Comparison of ENCODE assay signal across 11 mouse cellular contexts in the genomic region with DNA sequence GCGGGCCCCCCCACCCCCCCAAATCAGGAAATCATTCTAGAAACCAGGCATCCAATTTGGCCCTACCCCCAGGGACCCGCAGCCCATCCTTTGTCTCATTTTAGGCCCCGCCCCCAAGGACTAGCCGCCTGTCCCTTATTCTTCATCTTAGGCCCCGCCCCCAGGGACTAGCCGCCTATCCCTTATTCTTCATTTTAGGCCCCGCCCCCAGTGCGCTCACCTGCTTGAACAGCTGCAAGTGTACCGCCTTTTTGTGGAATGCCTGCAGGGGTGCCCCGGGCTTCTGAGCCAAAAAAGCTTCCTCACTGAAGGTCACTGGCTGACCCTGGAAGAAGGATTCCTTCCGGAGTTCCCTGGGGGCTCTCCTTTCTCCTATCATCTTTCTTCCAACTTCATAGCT. TPM values are rescaled to one million over a fixed set of nuclear protein-coding genes. Genes with fewer than 3 reads are reported as not detected.
DNase-seq lines count a peak whose midpoint lies in the region; ATAC-seq and TF ChIP-seq lines count a peak whose summit lies in the region.
"Had no signal": no experiment of that assay in that cellular context is flagged by ENCODE, and none has a peak within 500 bp of the region (broad histone marks: within the 10 kb centered on the region; RNA-seq: fewer than 3 reads in every experiment).

No protein-coding gene starts in this region.

- no peak for DNase-seq in heart, adult 8-10 months (ENCODE audit: low spot score)
- DNase-seq in lung, adult 2 months: peak; percentile 33
- no peak for DNase-seq in right cerebral cortex, postnatal 25 days
- DNase-seq in urinary bladder, adult 2 months (ENCODE audit: low spot score): no peak

- no peak overlapping the region for H3K27ac ChIP-seq in heart, embryonic 12.5 days (ENCODE audit: poor library complexity, severe bottlenecking)
- H3K27ac ChIP-seq in intestine, embryonic 15.5 days: no peak overlapping the region
- no peak overlapping the region for H3K27ac ChIP-seq in stomach, embryonic 14.5 days (ENCODE audit: low read length)

- no peak for TF ChIP-seq POLR2A in lung, adult 2 months (IDR thresholded peaks at IDR 0.05; ENCODE audit: borderline replicate concordance, extremely low read depth, low read depth, low read length)

- peaks cover 67% of the 10 kb centered on the region for H3K27me3 ChIP-seq in heart, embryonic 12.5 days (replicated peaks)
- no peaks in the 10 kb centered on the region for H3K27me3 ChIP-seq in intestine, embryonic 15.5 days (replicated peaks)
- H3K27me3 ChIP-seq in stomach, embryonic 14.5 days (ENCODE audit: control insufficient read depth, insufficient read depth, low read length): no peaks in the 10 kb centered on the region

- H3K4me2 ChIP-seq in heart, embryonic 12.5 days: 0 out of 2 replicates have a peak overlapping the region, but pooled peaks have one; percentile 8
- peak overlapping the region; percentile 39 for H3K4me2 ChIP-seq in intestine, embryonic 15.5 days (replicated peaks)
- H3K4me2 ChIP-seq in stomach, embryonic 14.5 days (replicated peaks; ENCODE audit: low read depth, low read length): peak overlapping the region; percentile 38

- TF ChIP-seq CTCF in lung, adult 2 months (IDR thresholded peaks at IDR 0.05; ENCODE audit: insufficient read depth, low read length): no peak

- ATAC-seq in heart, embryonic 12.5 days (ENCODE audit: insufficient number of reproducible peaks, low FRiP score): 0 out of 2 replicates have a peak, but pooled peaks have one; percentile 37
- ATAC-seq in intestine, embryonic 15.5 days: peak; percentile 86
- peak; percentile 75 for ATAC-seq in stomach, embryonic 14.5 days (ENCODE audit: insufficient number of reproducible peaks, insufficient read depth, low FRiP score, low read depth)
- ATAC-seq in cerebellum, adult (ENCODE audit: insufficient number of reproducible peaks, low FRiP score, low TSS enrichment): no peak

- H3K36me3 ChIP-seq in heart, embryonic 12.5 days: no peaks in the 10 kb centered on the region
- H3K36me3 ChIP-seq in intestine, embryonic 15.5 days: no peaks in the 10 kb centered on the region
- no peaks in the 10 kb centered on the region for H3K36me3 ChIP-seq in stomach, embryonic 14.5 days (ENCODE audit: control insufficient read depth, insufficient read depth, low read length)

- H3K4me3 ChIP-seq in heart, embryonic 12.5 days: no peak overlapping the region
- no peak overlapping the region for H3K4me3 ChIP-seq in intestine, embryonic 15.5 days (replicated peaks)
- H3K4me3 ChIP-seq in lung, adult 2 months (replicated peaks; ENCODE audit: extremely low read depth, low read depth, low read length): no peak overlapping the region
- peak overlapping the region; percentile 17 for H3K4me3 ChIP-seq in stomach, embryonic 14.5 days (ENCODE audit: low read depth, low read length)
- H3K4me3 ChIP-seq: erythroblast, embryonic 14.5 days had no signal

- H3K9me3 ChIP-seq in heart, embryonic 12.5 days (replicated peaks): no peaks in the 10 kb centered on the region
- H3K9me3 ChIP-seq in intestine, embryonic 15.5 days: no peaks in the 10 kb centered on the region
- H3K9me3 ChIP-seq in stomach, embryonic 14.5 days (ENCODE audit: control insufficient read depth, low read depth, low read length): no peaks in the 10 kb centered on the region

- H3K9ac ChIP-seq in heart, embryonic 12.5 days: no peak overlapping the region
- H3K9ac ChIP-seq in intestine, embryonic 15.5 days: no peak overlapping the region
- H3K9ac ChIP-seq in stomach, embryonic 14.5 days (replicated peaks; ENCODE audit: low read depth, low read length): no peak overlapping the region

- H3K4me1 ChIP-seq in heart, embryonic 12.5 days (replicated peaks): no peaks in the 10 kb centered on the region
- peaks cover 7% of the 10 kb centered on the region; the same call in 1 of the 2 replicates for H3K4me1 ChIP-seq in intestine, embryonic 15.5 days (replicated peaks)
- no peaks in the 10 kb centered on the region for H3K4me1 ChIP-seq in lung, adult 2 months (ENCODE audit: control insufficient read depth, insufficient read depth, low read length)
- 0 out of 2 replicates have a peak, but pooled peaks cover 2% of the 10 kb centered on the region for H3K4me1 ChIP-seq in stomach, embryonic 14.5 days (ENCODE audit: control insufficient read depth, insufficient read depth, low read length)

- 3% methylated on average over 11 of the region's 11 CpGs for WGBS in heart, embryonic 12.5 days
- WGBS in intestine, embryonic 15.5 days: 5% methylated on average over 11 of the region's 11 CpGs
- 18% methylated on average over 11 of the region's 11 CpGs for WGBS in lung, adult 2 months
- 5% methylated on average over 11 of the region's 11 CpGs for WGBS in stomach, embryonic 14.5 days

RNA-seq across cellular contexts. Expression of a gene that starts 7.6 kb away (rescaled TPM):
- polyA plus RNA-seq in heart, embryonic 12.5 days (2016; fragmentation: Nextera tagmentation; extraction: Ambion mirVana): 0.66 and 1.4 TPM in 2 replicates
- 1 to 10 TPM in 2 of 4 experiments, under 1 TPM in 2; 0.90 to 1.6 (median 1.2) TPM for total RNA-seq in heart, adult 8-10 months (2022)
- polyA plus RNA-seq in intestine, embryonic 15.5 days (2015; fragmentation: Nextera tagmentation; extraction: Ambion mirVana): 6.5 and 6.7 TPM in 2 replicates
- polyA plus RNA-seq in lung, adult 2 months (2012; rRNA removed): 12.1 and 18.1 TPM in 2 replicates
- polyA plus RNA-seq in stomach, embryonic 14.5 days (2014; fragmentation: Nextera tagmentation; extraction: Ambion mirVana): 5.0 and 5.3 TPM in 2 replicates
- 5.1 and 6.1 TPM in 2 replicates for polyA plus RNA-seq in urinary bladder, adult 2 months (2012; rRNA removed)
- polyA plus RNA-seq: C2C12 had no signal

RNA-seq across cellular contexts. Expression of a gene that starts 11.0 kb away (rescaled TPM):
- 15.5 and 17.2 TPM in 2 replicates for polyA plus RNA-seq in heart, embryonic 12.5 days (2016; fragmentation: Nextera tagmentation; extraction: Ambion mirVana)
- total RNA-seq in heart, adult 8-10 months (2022): 10 to 100 TPM; 64.7 to 74.7 (median 70.4) TPM
- 7.8 and 8.8 TPM in 2 replicates for polyA plus RNA-seq in intestine, embryonic 15.5 days (2015; fragmentation: Nextera tagmentation; extraction: Ambion mirVana)
- polyA plus RNA-seq in lung, adult 2 months (2012; rRNA removed): 44.0 and 51.8 TPM in 2 replicates
- 11.5 and 12.7 TPM in 2 replicates for polyA plus RNA-seq in stomach, embryonic 14.5 days (2014; fragmentation: Nextera tagmentation; extraction: Ambion mirVana)
- 34.2 and 71.3 TPM in 2 replicates for polyA plus RNA-seq in urinary bladder, adult 2 months (2012; rRNA removed)

RNA-seq across cellular contexts. Expression of a gene that starts 11.8 kb away (rescaled TPM):
- polyA plus RNA-seq in heart, embryonic 12.5 days (2016; fragmentation: Nextera tagmentation; extraction: Ambion mirVana): 0.27 and 0.94 TPM in 2 replicates
- under 1 TPM in 2 of 4 experiments, not detected in 2; 0.23 to 0.72 TPM for total RNA-seq in heart, adult 8-10 months (2022)
- 90.2 and 91.6 TPM in 2 replicates for polyA plus RNA-seq in intestine, embryonic 15.5 days (2015; fragmentation: Nextera tagmentation; extraction: Ambion mirVana)
- 75.5 and 89.4 TPM in 2 replicates for polyA plus RNA-seq in lung, adult 2 months (2012; rRNA removed)
- 43.8 and 44.2 TPM in 2 replicates for polyA plus RNA-seq in stomach, embryonic 14.5 days (2014; fragmentation: Nextera tagmentation; extraction: Ambion mirVana)
- polyA plus RNA-seq in urinary bladder, adult 2 months (2012; rRNA removed): 22.8 and 32.2 TPM in 2 replicates
- polyA plus RNA-seq: C2C12 had no signal

RNA-seq across cellular contexts. Expression of a gene that starts 16.9 kb away (rescaled TPM):
- polyA plus RNA-seq in heart, embryonic 12.5 days (2016; fragmentation: Nextera tagmentation; extraction: Ambion mirVana): 9.4 and 11.3 TPM in 2 replicates
- 1 to 10 TPM; 1.1 to 1.7 (median 1.4) TPM for total RNA-seq in heart, adult 8-10 months (2022)
- polyA plus RNA-seq in intestine, embryonic 15.5 days (2015; fragmentation: Nextera tagmentation; extraction: Ambion mirVana): 24.2 and 27.1 TPM in 2 replicates
- polyA plus RNA-seq in lung, adult 2 months (2012; rRNA removed): 34.2 and 37.7 TPM in 2 replicates
- 33.9 and 34.9 TPM in 2 replicates for polyA plus RNA-seq in stomach, embryonic 14.5 days (2014; fragmentation: Nextera tagmentation; extraction: Ambion mirVana)
- polyA plus RNA-seq in urinary bladder, adult 2 months (2012; rRNA removed): 3.8 and 5.9 TPM in 2 replicates
- polyA plus RNA-seq: erythroblast, embryonic 14.5 days had no signal

RNA-seq across cellular contexts. Expression of a gene that starts 29.2 kb away (rescaled TPM):
- polyA plus RNA-seq in heart, embryonic 12.5 days (2016; fragmentation: Nextera tagmentation; extraction: Ambion mirVana): not detected in 2 replicates
- total RNA-seq in heart, adult 8-10 months (2022): not detected
- polyA plus RNA-seq in intestine, embryonic 15.5 days (2015; fragmentation: Nextera tagmentation; extraction: Ambion mirVana): not detected in 2 replicates
- 0.18 TPM in 1 of 2 replicates, not detected in the other for polyA plus RNA-seq in lung, adult 2 months (2012; rRNA removed)
- polyA plus RNA-seq in stomach, embryonic 14.5 days (2014; fragmentation: Nextera tagmentation; extraction: Ambion mirVana): 0.28 TPM in 1 of 2 replicates, not detected in the other
- not detected in 2 replicates for polyA plus RNA-seq in urinary bladder, adult 2 months (2012; rRNA removed)
- total RNA-seq: neutrophil, adult 5-6 weeks had no signal
- polyA plus RNA-seq: C2C12; erythroblast, embryonic 14.5 days had no signal

Comparison
In these comparisons a context has a peak if more than half of its experiments do, and no peak if none do; other contexts are left out.
1. RNA of a gene that starts 11.8 kb away (polyA plus RNA-seq): 90.2 to 91.6 TPM in intestine, embryonic 15.5 days, 75.5 to 89.4 TPM in lung, adult 2 months, 43.8 to 44.2 TPM in stomach, embryonic 14.5 days and 22.8 to 32.2 TPM in urinary bladder, adult 2 months; 0.27 to 0.94 TPM in heart, embryonic 12.5 days; every median in the first group is over 10 times any median in the second.
2. Peak in every context shown above with its lines, with median percentiles within 50 percentile points of each other: H3K4me2 ChIP-seq.